Mouse (Mus musculus): ENCODE results near the gene Clk2. TPM values are rescaled to one million over a fixed set of nuclear protein-coding genes. Genes with fewer than 3 reads are reported as not detected.
A peak's percentile ranks its signal among the peaks of the same experiment; 100 is the strongest.

Gene Clk2
- polyA plus RNA-seq, 1 experiment = 22.2 TPM

- H3K4me3 ChIP-seq = no peak overlapping the region
Observed at GRCm38 (mm10) chr3:89206079-89206478, 41.5 kb downstream of the Clk2 start.

DNA sequence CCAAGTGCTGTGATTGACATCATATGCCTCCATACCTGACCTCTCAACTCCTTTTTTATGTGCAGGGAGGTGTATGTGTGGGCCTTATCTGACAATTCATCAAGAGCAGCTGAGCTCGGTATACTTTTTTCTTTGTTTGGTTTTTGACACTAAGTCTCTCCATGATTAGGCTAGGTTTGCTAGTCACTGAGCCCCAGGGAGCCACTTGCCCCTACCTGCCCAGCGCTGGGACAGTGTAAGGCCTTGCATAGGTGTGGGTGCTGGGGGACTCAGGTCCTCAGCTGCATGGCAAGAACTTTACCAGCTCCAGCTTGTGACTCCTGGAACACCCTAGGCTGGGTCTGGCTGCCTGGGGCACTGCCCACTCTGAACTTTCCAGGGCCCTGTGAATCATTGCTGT is 42.1 kb downstream of the Clk2 start:
- H3ac ChIP-seq (ENCODE audit: control insufficient read depth, insufficient read length) = no peak overlapping the region
- peaks cover 6% of the 10 kb centered on the region for H3K79me2 ChIP-seq (ENCODE audit: control insufficient read depth, insufficient read depth)
- H3K4me3 ChIP-seq = no peak overlapping the region
- no peak overlapping the region for H3K4me2 ChIP-seq (ENCODE audit: low read depth)
- no peak for TF ChIP-seq MYOD1 (IDR thresholded peaks at IDR 0.05; ENCODE audit: control insufficient read depth in 1 of 3, insufficient read length in 2 of 3, low read depth in 2 of 3)
- peak; percentile 17 for TF ChIP-seq POLR2AphosphoS2 (IDR thresholded peaks at IDR 0.05; ENCODE audit: insufficient read length, low read depth)
- no peaks in the 10 kb centered on the region for H3K27me3 ChIP-seq (ENCODE audit: control insufficient read depth, insufficient read depth, insufficient read length)
- peaks cover 20% of the 10 kb centered on the region for H3K36me3 ChIP-seq (ENCODE audit: control insufficient read depth, insufficient read depth)

More at GRCm38 (mm10) chr3:89206079-89206478, 41.5 kb downstream of the Clk2 start:
- H3K27me3 ChIP-seq (ENCODE audit: control insufficient read depth, insufficient read depth, insufficient read length) = no peaks in the 10 kb centered on the region
- H3K79me2 ChIP-seq (ENCODE audit: control insufficient read depth, insufficient read depth) = peaks cover 6% of the 10 kb centered on the region
- H3K4me2 ChIP-seq (ENCODE audit: low read depth) = no peak overlapping the region
- no peak overlapping the region for H3ac ChIP-seq (ENCODE audit: control insufficient read depth, insufficient read length)
- TF ChIP-seq POLR2A (IDR thresholded peaks at IDR 0.05; ENCODE audit: insufficient read length, low read depth) = no peak
- no peak for TF ChIP-seq MAX (IDR thresholded peaks at IDR 0.05; ENCODE audit: low read depth)
- no peak for TF ChIP-seq MYOG (IDR thresholded peaks at IDR 0.05; ENCODE audit: control insufficient read depth in 1 of 3, insufficient read depth in 1 of 3, insufficient read length in 2 of 3, low read depth in 2 of 3)
- TF ChIP-seq CEBPB (IDR thresholded peaks at IDR 0.05; ENCODE audit: insufficient read depth, poor library complexity, severe bottlenecking) = no peak
- no peak for TF ChIP-seq REST (IDR thresholded peaks at IDR 0.05; ENCODE audit: insufficient read depth, insufficient read length)
- no peak for TF ChIP-seq POLR2AphosphoS2 (IDR thresholded peaks at IDR 0.05; ENCODE audit: insufficient read length, low read depth)
- TF ChIP-seq TCF3 (IDR thresholded peaks at IDR 0.05; ENCODE audit: insufficient read length, low read depth) = no peak
- no peak for TF ChIP-seq E2F4 (IDR thresholded peaks at IDR 0.05; ENCODE audit: insufficient read depth)
- TF ChIP-seq SRF (IDR thresholded peaks at IDR 0.05; ENCODE audit: control insufficient read depth, insufficient read length, low read depth) = no peak
- no peak for TF ChIP-seq USF1 (IDR thresholded peaks at IDR 0.05; ENCODE audit: low read depth)
- TF ChIP-seq TCF12 (IDR thresholded peaks at IDR 0.05; ENCODE audit: insufficient read depth, poor library complexity, severe bottlenecking) = no peak
- peaks cover 20% of the 10 kb centered on the region for H3K36me3 ChIP-seq (ENCODE audit: control insufficient read depth, insufficient read depth)

GRCm38 (mm10) chr3:89208075-89208657 is 43.6 kb downstream of the Clk2 start:
- H3K79me2 ChIP-seq (ENCODE audit: control insufficient read depth, insufficient read depth) = peaks cover 12% of the 10 kb centered on the region
- H3K36me3 ChIP-seq (ENCODE audit: control insufficient read depth, insufficient read depth) = peaks cover 20% of the 10 kb centered on the region
- H3ac ChIP-seq (ENCODE audit: control insufficient read depth, insufficient read length) = no peak overlapping the region
- TF ChIP-seq USF1 (IDR thresholded peaks at IDR 0.05; ENCODE audit: low read depth) (no peak), POLR2A (IDR thresholded peaks at IDR 0.05; ENCODE audit: insufficient read length, low read depth) (no peak), SRF (IDR thresholded peaks at IDR 0.05; ENCODE audit: control insufficient read depth, insufficient read length, low read depth) (no peak), TCF12 (IDR thresholded peaks at IDR 0.05; ENCODE audit: insufficient read depth, poor library complexity, severe bottlenecking) (no peak), TCF3 (IDR thresholded peaks at IDR 0.05; ENCODE audit: insufficient read length, low read depth) (no peak)
- H3K27me3 ChIP-seq (ENCODE audit: control insufficient read depth, insufficient read depth, insufficient read length) = no peaks in the 10 kb centered on the region
- H3K4me3 ChIP-seq = no peak overlapping the region
- no peak overlapping the region for H3K4me2 ChIP-seq (ENCODE audit: low read depth)

- Histone ChIP-seq H3ac (ENCODE audit: control insufficient read depth, insufficient read length) (no peak overlapping the region), H3K36me3 (ENCODE audit: control insufficient read depth, insufficient read depth) (peaks cover 20% of the 10 kb centered on the region), H3K4me3 (no peak overlapping the region), H3K79me2 (ENCODE audit: control insufficient read depth, insufficient read depth) (peaks cover 12% of the 10 kb centered on the region), H3K4me2 (ENCODE audit: low read depth) (no peak overlapping the region), H3K27me3 (ENCODE audit: control insufficient read depth, insufficient read depth, insufficient read length) (no peaks in the 10 kb centered on the region)
- TF ChIP-seq REST (IDR thresholded peaks at IDR 0.05; ENCODE audit: insufficient read depth, insufficient read length) (no peak), SRF (IDR thresholded peaks at IDR 0.05; ENCODE audit: control insufficient read depth, insufficient read length, low read depth) (no peak), TCF3 (IDR thresholded peaks at IDR 0.05; ENCODE audit: insufficient read length, low read depth) (no peak), MYOD1 (IDR thresholded peaks at IDR 0.05; ENCODE audit: control insufficient read depth in 1 of 3, insufficient read length in 2 of 3, low read depth in 2 of 3) (no peak), TCF12 (IDR thresholded peaks at IDR 0.05; ENCODE audit: insufficient read depth, poor library complexity, severe bottlenecking) (no peak), MYOG (IDR thresholded peaks at IDR 0.05; ENCODE audit: control insufficient read depth in 1 of 3, insufficient read depth in 1 of 3, insufficient read length in 2 of 3, low read depth in 2 of 3) (no peak), E2F4 (IDR thresholded peaks at IDR 0.05; ENCODE audit: insufficient read depth) (no peak)
Observed at GRCm38 (mm10) chr3:89208736-89209135, 44.1 kb downstream of the Clk2 start.

- Histone ChIP-seq H3K4me3 (no peak overlapping the region), H3K27me3 (ENCODE audit: control insufficient read depth, insufficient read depth, insufficient read length) (no peaks in the 10 kb centered on the region), H3K79me2 (ENCODE audit: control insufficient read depth, insufficient read depth) (peaks cover 12% of the 10 kb centered on the region), H3K36me3 (ENCODE audit: control insufficient read depth, insufficient read depth) (peaks cover 20% of the 10 kb centered on the region), H3K4me2 (ENCODE audit: low read depth) (no peak overlapping the region), H3ac (ENCODE audit: control insufficient read depth, insufficient read length) (no peak overlapping the region)
- no peak for TF ChIP-seq TCF3 (IDR thresholded peaks at IDR 0.05; ENCODE audit: insufficient read length, low read depth)
- no peak for TF ChIP-seq POLR2A (IDR thresholded peaks at IDR 0.05; ENCODE audit: insufficient read length, low read depth)
- no peak for TF ChIP-seq REST (IDR thresholded peaks at IDR 0.05; ENCODE audit: insufficient read depth, insufficient read length)
- no peak for TF ChIP-seq TCF12 (IDR thresholded peaks at IDR 0.05; ENCODE audit: insufficient read depth, poor library complexity, severe bottlenecking)
- TF ChIP-seq USF1 (IDR thresholded peaks at IDR 0.05; ENCODE audit: low read depth) = no peak
- no peak for TF ChIP-seq SRF (IDR thresholded peaks at IDR 0.05; ENCODE audit: control insufficient read depth, insufficient read length, low read depth)
Observed at GRCm38 (mm10) chr3:89209731-89210130, 45.1 kb downstream of the Clk2 start.

Data from myocyte (in vitro differentiated cells).